Mouse (Mus musculus): ENCODE data around the gene Sytl1.
A peak's percentile ranks its signal among the peaks of the same experiment; 100 is the strongest.

The Sytl1 gene

GRCm38 (mm10) chr4:133278482-133278881 is 15.6 kb upstream of the Sytl1 start:
- DNase-seq (ENCODE audit: low spot score in 2 of 2), result no peak

DNA sequence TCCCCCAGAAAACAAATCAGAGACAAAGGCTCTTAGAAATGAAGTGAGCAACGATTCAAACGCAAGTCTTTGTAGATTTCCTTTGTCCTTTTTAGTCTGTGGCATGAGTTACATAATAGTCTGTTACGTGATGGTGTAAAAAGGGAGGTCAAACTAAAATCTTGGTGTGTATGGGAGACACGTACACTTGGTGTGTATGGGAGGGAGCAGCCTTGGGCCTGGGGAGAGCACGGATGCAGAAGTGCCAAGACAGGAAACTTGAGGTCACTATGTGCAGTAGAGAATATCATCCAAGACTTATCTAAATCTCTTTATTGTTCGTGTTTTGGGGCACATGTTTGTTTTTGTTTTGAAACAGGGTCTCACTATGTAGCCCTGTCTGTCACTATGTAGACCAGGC is 15.2 kb upstream of the Sytl1 start:
- no peak for DNase-seq (ENCODE audit: low spot score in 2 of 2)

DNA sequence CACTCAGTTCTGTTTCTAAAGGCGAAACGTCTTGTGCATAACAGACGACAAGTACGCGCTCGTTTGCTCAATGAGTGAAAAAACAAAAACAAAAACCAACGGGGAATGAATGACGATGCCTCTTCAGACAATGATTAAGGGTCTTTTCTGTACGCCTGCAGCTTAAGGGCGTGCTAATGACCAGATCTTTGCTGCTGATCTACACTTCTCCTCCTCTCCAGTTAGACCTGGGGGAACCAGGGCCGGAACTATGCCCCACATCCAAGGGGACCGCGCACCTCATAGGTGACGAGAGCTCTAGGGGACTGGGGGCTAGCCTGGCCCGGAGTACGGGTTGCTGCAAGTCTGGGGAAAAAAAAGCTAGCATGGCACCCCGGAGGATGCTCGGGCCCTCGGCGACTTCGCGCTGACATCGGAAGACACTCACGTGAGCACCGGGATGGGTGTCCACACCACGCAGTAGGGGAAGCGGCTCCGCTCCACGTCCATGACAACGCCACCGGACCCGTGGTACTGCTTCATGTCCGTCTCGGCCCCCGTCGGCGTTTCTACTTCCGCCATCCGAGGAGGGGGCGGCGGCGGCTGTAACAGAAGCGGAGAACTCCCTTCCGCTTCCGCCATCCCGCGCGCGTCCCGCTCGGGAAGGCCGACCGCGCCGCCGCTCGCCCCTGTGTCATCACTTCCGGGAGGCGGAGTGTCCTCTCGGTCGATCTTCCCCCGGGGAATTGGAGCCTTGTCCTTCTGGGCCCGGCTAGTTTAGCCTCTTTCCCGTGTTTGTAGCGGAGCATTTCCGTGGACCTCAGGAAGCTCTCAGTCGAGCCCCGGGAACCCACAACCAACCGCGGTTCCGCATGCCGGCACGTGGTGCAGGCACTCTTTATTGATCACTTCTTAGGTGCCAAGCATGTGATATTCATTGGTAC is 14.5 kb upstream of the Sytl1 start, which contains the start of gene Tmem222:
Tmem222 (minus strand) TSS at position 689 of the 923 bp plus-strand sequence.
- DNase-seq (ENCODE audit: low spot score in 2 of 2), result peak; percentile 93 to 98

- no peak for DNase-seq (ENCODE audit: low spot score in 2 of 2)
Observed at GRCm38 (mm10) chr4:133270929-133271328, 8.0 kb upstream of the Sytl1 start.

GRCm38 (mm10) chr4:133269596-133269995 is 6.7 kb upstream of the Sytl1 start:
- no peak for DNase-seq (ENCODE audit: low spot score in 2 of 2)

GRCm38 (mm10) chr4:133268931-133269330 is 6.0 kb upstream of the Sytl1 start:
- no peak for DNase-seq (ENCODE audit: low spot score in 2 of 2)

DNA sequence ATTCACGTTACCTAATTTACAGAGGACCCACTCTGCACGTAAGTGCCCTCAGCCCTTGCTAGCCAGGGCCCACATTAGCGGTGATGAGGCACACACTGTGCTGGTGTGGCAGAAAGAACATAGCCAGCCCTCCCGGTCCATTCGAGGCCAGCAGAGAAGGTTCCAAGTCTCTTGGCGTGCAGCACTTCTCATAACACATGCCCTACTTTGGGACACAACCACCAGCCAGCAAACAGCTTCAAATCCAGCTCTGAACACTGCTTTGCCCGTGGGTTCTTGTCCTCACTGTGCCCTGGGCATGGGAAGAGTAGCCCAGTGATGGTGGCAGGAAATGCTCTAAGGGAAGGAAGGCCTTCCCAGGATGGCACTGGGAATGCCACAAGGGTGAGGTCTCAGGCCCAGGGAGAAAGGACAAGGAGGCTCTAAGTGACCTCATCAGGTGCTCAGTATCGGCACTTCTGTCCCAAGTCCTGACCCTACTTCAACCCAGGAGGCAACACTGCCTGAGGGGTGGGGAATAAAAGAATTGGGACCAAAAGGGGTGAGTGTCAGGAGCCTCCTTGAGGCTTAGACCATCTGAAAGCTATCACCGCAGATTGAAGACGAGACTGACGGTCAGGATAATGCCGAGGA is 3.5 kb upstream of the Sytl1 start:
- DNase-seq (ENCODE audit: low spot score in 2 of 2), result no peak

GRCm38 (mm10) chr4:133265759-133266158 is 2.8 kb upstream of the Sytl1 start:
- no peak for DNase-seq (ENCODE audit: low spot score in 2 of 2)

DNA sequence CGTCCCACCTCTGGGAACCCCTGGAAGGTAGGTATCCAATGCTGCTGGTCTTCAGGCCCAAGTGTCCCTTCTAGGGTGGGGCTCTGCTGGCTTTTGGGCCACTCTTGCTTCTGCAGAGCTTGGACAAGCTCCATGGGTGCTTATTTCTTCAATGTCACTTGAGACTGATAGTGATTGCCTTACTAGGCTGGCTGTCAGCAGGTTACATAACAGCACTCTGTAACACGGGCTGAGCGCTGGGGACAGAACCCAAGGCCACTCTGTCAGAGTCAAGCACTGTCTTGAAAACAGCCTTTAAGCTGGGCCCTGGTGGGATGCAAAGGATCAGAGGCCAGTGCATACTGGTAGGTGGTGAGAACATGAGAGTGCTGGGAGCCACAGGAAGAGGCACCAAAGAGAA is 2.4 kb upstream of the Sytl1 start:
- DNase-seq (ENCODE audit: low spot score in 2 of 2), result no peak

DNA sequence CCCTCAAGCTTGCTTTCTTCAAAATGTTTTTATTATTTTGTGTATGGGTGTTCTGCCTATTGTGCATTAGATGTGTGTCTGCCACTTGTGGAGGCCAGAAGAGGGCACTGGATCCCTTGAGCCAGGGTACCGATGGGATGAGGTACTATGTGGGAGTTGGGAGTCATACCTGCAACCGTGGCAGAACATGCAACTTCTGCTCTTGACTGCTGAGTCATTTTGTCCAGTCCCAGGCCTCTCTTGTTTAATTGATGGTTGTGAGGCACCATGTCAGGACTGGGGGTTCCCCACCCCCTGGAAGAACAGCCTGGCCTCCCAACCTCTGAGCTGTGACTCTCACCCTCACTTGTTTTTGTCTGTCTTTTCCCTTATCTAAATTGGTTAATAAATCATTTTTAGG is 1.6 kb upstream of the Sytl1 start:
- DNase-seq (ENCODE audit: low spot score in 2 of 2), result no peak

DNA sequence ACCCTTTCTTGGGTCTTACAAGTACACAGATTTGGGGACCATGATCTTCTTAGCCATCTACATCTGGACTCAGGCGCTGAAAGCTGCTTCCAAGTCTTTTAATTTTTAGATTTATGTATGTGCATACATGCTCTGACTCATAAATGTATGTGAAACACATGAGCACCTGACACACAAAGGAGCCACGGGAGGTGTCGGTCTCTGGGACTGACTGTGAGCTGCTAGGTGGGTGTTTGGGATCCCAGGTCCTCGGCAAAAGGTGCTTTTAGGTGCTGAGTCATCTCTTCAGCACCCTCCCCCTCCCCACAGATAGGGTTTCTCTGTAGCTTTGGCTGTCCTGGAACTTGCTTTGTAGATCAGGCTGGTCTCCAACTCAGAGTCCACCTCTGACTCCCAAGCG is 843 bp upstream of the Sytl1 start:
- no peak for DNase-seq (ENCODE audit: low spot score in 2 of 2)

GRCm38 (mm10) chr4:133262375-133262765 is 543 bp downstream of the Sytl1 start:
- no peak for DNase-seq (ENCODE audit: low spot score in 2 of 2)

- no peak for DNase-seq (ENCODE audit: low spot score in 2 of 2)
Observed at GRCm38 (mm10) chr4:133261641-133262374, 1.1 kb downstream of the Sytl1 start.

GRCm38 (mm10) chr4:133257798-133258408 is 5.0 kb downstream of the Sytl1 start:
- DNase-seq (ENCODE audit: low spot score in 2 of 2), result no peak

- DNase-seq (ENCODE audit: low spot score in 2 of 2), result no peak
Observed at GRCm38 (mm10) chr4:133257230-133257629, 5.7 kb downstream of the Sytl1 start.

GRCm38 (mm10) chr4:133256820-133257219 is 6.1 kb downstream of the Sytl1 start:
- no peak for DNase-seq (ENCODE audit: low spot score in 2 of 2)

GRCm38 (mm10) chr4:133255392-133255791 is 7.5 kb downstream of the Sytl1 start:
- no peak for DNase-seq (ENCODE audit: low spot score in 2 of 2)

- DNase-seq (ENCODE audit: low spot score in 2 of 2), result no peak
Observed at GRCm38 (mm10) chr4:133253412-133253811, 9.5 kb downstream of the Sytl1 start.

GRCm38 (mm10) chr4:133252089-133252488 is 10.8 kb downstream of the Sytl1 start:
- no peak for DNase-seq (ENCODE audit: low spot score in 2 of 2)

- DNase-seq (ENCODE audit: low spot score in 2 of 2), result peak in 1 of 2 experiments; percentile 24
Observed at GRCm38 (mm10) chr4:133251214-133251613, 11.7 kb downstream of the Sytl1 start.

- peak in 1 of 2 experiments; percentile 87 for DNase-seq (ENCODE audit: low spot score in 2 of 2)
Observed at GRCm38 (mm10) chr4:133250609-133251008, 12.3 kb downstream of the Sytl1 start.

All from left cerebral cortex, adult 9 months (tissue).